Mouse (Mus musculus) liver, postnatal 0 days (tissue): Measurements from ENCODE around the gene Zfp326.

Experiments used
- CTCF ChIP-seq: sonication (generic); IDR thresholded peaks from 2 replicates; pipeline ENCODE4 v1.5.1; 2016; ENCODE audit warnings: antibody characterized with exemption, low read depth
- EP300 ChIP-seq: IDR thresholded peaks from 2 replicates; pipeline ENCODE4 v1.6.1; 2016; ENCODE audit warnings: antibody characterized with exemption, low read depth, mild to moderate bottlenecking

DNA sequence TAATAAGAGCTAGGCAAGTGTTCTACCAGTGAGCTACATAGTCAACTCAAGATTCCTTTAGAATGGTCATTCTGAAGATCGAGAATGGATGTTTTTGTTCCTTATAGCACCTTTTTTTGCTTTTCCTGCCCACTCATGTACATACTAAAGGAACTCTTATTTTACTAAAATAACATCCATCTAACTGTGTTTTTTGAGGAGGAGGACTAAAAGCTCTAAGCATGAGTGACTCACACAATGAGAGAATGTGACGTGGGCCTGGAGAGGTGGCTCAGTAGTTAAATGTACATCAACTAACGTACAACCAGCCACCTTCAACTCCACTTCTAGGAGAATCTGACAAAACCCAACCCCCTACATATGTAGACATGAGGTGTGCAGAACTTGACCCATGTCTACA lies 33.3 kb downstream of the Zfp326 start:
- TF ChIP-seq EP300 (no peak), CTCF (no peak)
